Mouse (Mus musculus): ENCODE data around the gene Ifitm6. TPM values are rescaled to one million over a fixed set of nuclear protein-coding genes. Genes with fewer than 3 reads are reported as not detected.
"Not testable (repeated sequence)": the region's sequence is repeated elsewhere in the genome, so short reads cannot be mapped to it uniquely, and the experiment has no call there.

Gene Ifitm6
- polyA plus RNA-seq, 1 experiment from 2014 or later = 0.63 TPM

DNA sequence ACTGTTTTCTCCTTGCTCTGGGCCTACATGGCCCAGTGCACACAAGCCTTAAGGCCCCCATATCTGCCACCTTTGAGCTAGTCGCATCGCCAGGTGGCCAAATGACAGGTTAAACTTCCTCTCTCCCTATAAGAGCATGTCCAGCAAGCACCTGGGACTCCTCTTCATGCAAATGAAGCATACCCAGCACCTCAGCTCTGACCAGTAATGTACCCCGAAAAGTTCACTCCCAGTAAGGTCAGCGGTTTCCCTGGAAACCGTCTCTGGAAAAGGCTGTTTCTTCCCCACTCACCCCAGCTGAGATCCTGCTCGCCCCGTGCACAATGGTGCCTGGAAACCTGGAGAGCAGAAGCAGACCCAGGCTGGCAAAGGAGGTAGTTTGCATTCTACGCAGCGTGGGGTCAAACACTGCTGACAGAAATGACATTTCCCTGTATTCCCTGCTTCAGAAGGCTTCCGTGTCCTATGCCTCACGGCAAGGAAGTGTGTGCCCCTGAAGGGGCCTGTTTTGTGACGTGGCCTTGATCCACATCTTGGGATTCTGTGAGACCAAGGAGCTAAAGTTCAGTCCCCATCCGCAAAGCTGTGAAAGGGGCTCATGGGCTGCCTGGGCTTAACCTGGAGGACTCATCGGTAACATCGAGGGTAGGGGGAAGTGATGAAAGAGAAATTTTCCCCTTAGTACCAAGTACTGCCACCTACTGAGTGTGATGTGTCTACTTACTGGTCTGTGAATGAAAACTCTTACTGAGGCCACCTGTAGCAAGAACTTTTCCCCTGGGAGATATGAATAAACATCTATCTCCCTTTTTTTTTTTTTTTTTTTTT is 16.6 kb downstream of the Ifitm6 start:
- H3K4me1 ChIP-seq (replicated peaks) = no peaks in the 10 kb centered on the region
- no peaks in the 10 kb centered on the region for H3K9me3 ChIP-seq
- no peak overlapping the region for H3K9ac ChIP-seq
- no peak overlapping the region for H3K4me2 ChIP-seq
- no peaks in the 10 kb centered on the region for H3K27me3 ChIP-seq
- no peaks in the 10 kb centered on the region for H3K36me3 ChIP-seq
- 73% methylated on average over 15 of the region's 15 CpGs for WGBS
- no peak overlapping the region for H3K27ac ChIP-seq (replicated peaks)
- no peak overlapping the region for H3K4me3 ChIP-seq
- no peak for ATAC-seq (ENCODE audit: low read depth)

DNA sequence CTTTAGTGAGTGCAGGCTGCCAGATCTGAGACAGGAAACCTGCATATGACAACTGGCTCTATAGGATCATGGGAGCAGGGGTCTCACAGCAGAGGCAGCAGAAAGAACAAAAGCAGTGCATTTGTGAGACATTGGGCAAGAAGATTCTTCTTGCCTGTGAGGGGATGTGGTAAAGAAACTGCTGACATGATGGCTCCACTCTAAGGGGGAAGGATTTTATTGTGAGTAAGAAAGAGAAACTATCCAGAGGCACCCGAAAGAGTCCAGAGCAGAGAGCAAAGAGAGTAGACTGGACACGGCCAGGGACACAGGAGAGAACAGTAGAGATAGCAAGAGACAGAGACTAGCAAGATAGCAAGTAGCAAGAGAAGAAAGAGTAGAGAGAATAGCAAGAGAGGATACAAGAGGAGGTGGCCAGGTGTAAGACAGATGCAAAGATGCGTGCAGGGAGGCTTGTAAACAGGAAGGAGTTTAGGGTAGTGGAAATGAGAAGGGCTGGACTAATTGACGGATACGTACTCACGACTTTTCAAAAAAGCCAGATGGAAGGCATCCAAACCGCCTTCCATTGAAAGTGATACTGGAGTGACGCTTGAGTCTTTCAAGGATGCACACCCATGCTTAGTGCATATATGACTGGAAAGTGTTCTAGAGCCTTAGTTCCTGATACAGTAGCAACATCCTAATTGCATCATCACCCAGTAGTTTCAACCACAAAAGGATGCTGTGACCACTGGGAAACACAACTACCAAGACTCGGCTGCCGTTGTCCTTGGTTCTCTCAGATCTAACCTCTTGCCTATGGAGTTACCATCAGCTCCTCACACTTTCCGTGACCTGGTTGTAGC is 18.6 kb downstream of the Ifitm6 start:
- no peaks in the 10 kb centered on the region for H3K27me3 ChIP-seq
- no peak for ATAC-seq (ENCODE audit: low read depth)
- WGBS = 91% methylated on average over 11 of the region's 11 CpGs

DNA sequence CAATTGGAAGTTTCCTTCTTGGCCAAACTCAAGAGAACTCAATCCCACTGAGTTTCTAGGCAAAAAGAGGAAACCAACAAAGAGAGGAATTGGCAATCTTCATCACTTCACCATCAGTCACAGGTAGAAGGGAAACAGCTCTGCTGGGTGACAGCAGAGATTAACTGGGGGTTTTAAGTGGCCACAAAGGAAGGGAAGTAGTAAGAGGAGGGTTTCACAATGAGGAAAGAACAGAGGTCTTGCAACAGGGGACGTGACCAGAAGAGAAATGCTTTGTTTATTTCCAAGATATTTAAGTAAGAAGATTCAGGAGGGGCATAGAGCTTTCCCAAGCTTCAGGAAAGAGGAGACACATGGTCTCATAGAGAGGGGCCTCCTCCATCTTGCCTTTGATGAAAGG is 19.9 kb downstream of the Ifitm6 start:
- no peaks in the 10 kb centered on the region for H3K9me3 ChIP-seq
- no peak overlapping the region for H3K4me3 ChIP-seq
- ATAC-seq (ENCODE audit: low read depth) = no peak
- H3K9ac ChIP-seq = no peak overlapping the region
- H3K36me3 ChIP-seq = no peaks in the 10 kb centered on the region
- 58% methylated on average over 1 of the region's 1 CpGs for WGBS
- H3K27me3 ChIP-seq = no peaks in the 10 kb centered on the region
- no peaks in the 10 kb centered on the region for H3K4me1 ChIP-seq (replicated peaks)
- no peak overlapping the region for H3K27ac ChIP-seq (replicated peaks)
- no peak overlapping the region for H3K4me2 ChIP-seq

More for the DNA sequence above, 18.6 kb downstream of the Ifitm6 start:
- Histone ChIP-seq H3K4me1 (replicated peaks) (no peaks in the 10 kb centered on the region), H3K4me2 (no peak overlapping the region), H3K36me3 (no peaks in the 10 kb centered on the region), H3K9ac (no peak overlapping the region), H3K9me3 (no peaks in the 10 kb centered on the region), H3K4me3 (no peak overlapping the region), H3K27ac (replicated peaks) (no peak overlapping the region)

DNA sequence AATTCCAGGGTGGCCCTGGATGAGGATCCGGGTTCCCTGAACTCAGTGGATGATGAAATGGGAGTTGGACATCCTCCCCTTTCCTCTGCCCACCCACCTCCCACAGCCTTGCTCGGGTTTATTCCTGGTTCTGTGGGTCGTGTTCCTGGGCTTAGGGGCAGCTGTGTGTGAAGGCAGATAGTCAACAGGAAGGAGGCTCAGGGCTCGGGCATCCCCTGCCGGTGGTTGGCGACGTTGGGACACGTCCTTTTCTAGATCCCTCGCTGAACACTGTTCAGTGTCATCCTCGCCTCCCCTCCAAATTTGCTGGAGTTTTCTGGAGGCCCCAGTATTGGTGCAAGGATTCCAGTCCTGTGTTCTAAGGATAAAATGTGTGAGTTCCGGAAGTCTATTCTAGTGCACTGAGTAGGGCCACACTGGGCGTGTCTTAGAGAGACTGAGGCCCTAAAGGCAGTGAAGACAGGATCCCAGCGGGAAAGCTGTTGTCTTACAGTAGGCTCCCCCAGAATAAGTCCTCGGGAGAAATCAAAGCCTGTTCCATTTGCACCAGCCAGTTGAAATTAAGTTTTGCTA is 26.5 kb downstream of the Ifitm6 start:
- Histone ChIP-seq H3K27me3 (no peaks in the 10 kb centered on the region), H3K4me2 (no peak overlapping the region), H3K9me3 (no peaks in the 10 kb centered on the region), H3K4me3 (no peak overlapping the region), H3K27ac (replicated peaks) (no peak overlapping the region), H3K9ac (no peak overlapping the region), H3K4me1 (replicated peaks) (no peaks in the 10 kb centered on the region), H3K36me3 (no peaks in the 10 kb centered on the region)
- ATAC-seq (ENCODE audit: low read depth) = no peak
- WGBS = 84% methylated on average over 14 of the region's 14 CpGs

DNA sequence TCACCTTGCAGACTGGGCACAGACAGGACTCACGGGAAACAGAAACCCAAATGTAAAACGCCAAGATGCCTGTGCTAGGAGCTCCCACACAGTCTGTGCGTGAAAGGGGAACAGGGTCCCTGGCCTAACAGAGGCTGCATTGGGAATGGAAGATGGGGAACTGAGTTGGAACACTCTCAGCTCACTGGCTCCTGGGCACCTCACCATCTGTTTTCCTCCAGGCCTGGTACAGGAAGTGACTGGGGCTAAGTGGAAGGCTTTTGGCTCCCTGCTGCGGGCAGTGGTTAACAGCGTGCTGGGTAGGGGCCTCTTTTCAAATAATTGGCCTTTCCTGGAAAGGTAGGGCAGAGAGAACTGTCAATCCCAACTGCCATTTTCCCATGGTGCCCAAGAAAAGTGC is 27.1 kb downstream of the Ifitm6 start:
- Histone ChIP-seq H3K4me2 (no peak overlapping the region), H3K4me3 (no peak overlapping the region), H3K27ac (replicated peaks) (no peak overlapping the region), H3K4me1 (replicated peaks) (no peaks in the 10 kb centered on the region), H3K9me3 (no peaks in the 10 kb centered on the region), H3K27me3 (no peaks in the 10 kb centered on the region), H3K36me3 (no peaks in the 10 kb centered on the region), H3K9ac (no peak overlapping the region)
- WGBS = 81% methylated on average over 5 of the region's 5 CpGs
- ATAC-seq (ENCODE audit: low read depth) = no peak

DNA sequence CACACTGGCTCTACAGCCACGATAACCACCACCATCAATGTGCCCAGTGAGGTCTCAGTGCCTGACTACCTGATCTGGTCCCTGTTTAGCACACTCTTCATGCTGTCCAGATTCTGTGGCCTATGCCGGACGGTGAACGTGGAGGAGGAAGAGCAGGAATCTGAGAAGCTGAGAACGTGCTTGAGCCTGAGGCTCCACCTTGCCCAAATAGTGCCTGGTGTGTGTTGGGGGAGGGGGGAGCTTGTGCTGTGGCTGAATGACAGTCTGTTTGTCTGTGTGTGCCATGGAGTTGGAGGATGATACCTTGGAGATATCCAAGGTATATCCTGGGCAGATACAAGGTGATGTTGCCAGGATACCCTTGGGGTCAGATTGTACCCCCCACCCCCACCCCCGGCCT is 27.5 kb downstream of the Ifitm6 start:
- WGBS = 79% methylated on average over 6 of the region's 6 CpGs
- H3K36me3 ChIP-seq = no peaks in the 10 kb centered on the region
- H3K27ac ChIP-seq (replicated peaks) = no peak overlapping the region
- H3K4me3 ChIP-seq = no peak overlapping the region
- H3K4me2 ChIP-seq = no peak overlapping the region
- no peaks in the 10 kb centered on the region for H3K4me1 ChIP-seq (replicated peaks)
- no peaks in the 10 kb centered on the region for H3K9me3 ChIP-seq
- no peak overlapping the region for H3K9ac ChIP-seq
- no peaks in the 10 kb centered on the region for H3K27me3 ChIP-seq
- ATAC-seq (ENCODE audit: low read depth) = no peak

DNA sequence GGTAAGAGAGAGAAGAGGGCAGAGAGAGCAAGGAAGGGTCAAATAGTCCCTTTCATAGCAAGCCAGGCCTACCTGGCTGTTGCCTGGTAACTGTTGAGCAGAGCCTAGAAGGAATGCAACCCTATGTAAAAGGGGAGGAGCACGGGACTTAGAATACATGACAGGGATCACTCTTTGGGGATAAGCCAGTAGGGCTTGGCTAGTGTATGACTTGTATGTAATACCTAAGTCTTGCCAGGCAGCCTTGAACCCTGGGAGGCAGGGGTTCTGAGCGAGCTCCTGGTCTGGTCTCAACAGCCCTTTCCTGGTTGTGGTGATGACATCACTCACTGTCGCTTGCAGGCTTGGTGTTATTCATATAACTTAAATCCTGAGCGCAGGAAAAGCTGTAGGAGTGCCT is 28.7 kb downstream of the Ifitm6 start:
- 78% methylated on average over 4 of the region's 4 CpGs for WGBS
- no peak overlapping the region for H3K9ac ChIP-seq
- H3K36me3 ChIP-seq = no peaks in the 10 kb centered on the region
- H3K27me3 ChIP-seq = no peaks in the 10 kb centered on the region
- no peak overlapping the region for H3K4me2 ChIP-seq
- no peak overlapping the region for H3K4me3 ChIP-seq
- no peaks in the 10 kb centered on the region for H3K4me1 ChIP-seq (replicated peaks)
- no peaks in the 10 kb centered on the region for H3K9me3 ChIP-seq
- H3K27ac ChIP-seq (replicated peaks) = no peak overlapping the region
- ATAC-seq (ENCODE audit: low read depth) = no peak

DNA sequence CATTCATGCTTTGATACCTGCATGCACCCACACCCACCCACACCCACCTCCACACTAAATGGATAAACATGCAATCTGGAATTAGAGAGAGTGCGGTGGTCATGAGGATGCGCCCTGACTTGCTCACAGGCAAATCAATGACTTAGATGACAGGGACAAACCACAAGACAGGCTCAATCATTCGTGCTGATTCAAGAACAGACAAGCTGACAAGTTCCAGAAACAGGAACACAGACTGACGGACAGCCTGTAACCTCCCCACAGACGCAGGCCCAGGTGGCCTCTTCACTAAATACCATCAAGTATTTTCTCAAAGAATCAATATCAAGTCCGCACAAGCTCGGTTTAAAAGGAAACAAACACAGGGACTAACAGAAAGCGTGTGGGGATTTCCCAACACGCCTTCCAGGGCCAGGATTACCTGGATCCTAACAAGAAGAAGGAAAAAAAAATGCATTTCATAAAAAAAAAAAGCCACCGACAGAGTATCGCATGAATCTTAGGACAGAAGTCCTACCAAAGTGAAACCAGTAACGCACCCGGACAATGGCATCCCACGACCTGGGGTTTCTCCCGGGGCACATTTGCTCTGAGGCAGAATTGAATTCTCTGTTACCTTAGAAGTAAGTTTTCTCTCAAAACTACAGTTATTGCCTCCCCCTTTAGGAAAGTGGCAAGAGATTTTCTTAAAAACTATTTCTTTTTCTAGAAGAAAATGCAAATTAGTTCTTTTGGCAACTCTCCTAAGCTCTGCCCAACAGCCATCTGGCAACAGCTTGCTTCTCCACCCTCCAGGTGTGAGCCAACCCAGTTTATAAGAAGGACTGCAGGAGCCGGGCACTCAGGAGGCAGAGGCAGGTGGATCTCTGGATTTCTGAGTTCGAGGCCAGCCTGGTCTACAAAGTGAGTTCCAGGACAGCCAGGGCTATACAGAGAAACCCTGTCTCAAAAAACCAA is 30.3 kb downstream of the Ifitm6 start:
- Histone ChIP-seq H3K27me3 (no peaks in the 10 kb centered on the region), H3K9me3 (no peaks in the 10 kb centered on the region), H3K9ac (no peak overlapping the region), H3K4me1 (replicated peaks) (no peaks in the 10 kb centered on the region), H3K4me3 (no peak overlapping the region), H3K4me2 (no peak overlapping the region), H3K36me3 (no peaks in the 10 kb centered on the region), H3K27ac (replicated peaks) (no peak overlapping the region)
- no peak for ATAC-seq (ENCODE audit: low read depth)
- 90% methylated on average over 17 of the region's 17 CpGs for WGBS

DNA sequence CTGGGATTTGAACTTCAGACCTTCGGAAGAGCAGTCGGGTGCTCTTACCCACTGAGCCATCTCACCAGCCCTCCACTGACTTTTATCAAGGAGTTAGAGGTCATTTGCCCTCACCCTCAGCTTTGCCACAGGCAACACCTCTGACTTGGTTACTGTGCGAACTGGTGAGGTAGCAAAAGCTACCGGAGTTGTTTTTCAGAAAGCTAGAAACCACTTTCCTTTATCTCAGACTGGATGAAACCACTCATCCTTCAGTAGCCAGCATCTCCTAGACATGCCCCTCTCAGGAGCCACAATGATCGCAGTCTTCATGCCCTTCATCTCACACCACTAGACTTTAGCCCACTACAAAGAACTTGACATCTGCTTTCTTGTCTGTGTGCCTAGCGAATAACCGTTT is 34.8 kb downstream of the Ifitm6 start:
- Histone ChIP-seq H3K4me3 (no peak overlapping the region), H3K4me2 (no peak overlapping the region), H3K9ac (no peak overlapping the region), H3K4me1 (replicated peaks) (no peaks in the 10 kb centered on the region), H3K27ac (replicated peaks) (no peak overlapping the region), H3K9me3 (no peaks in the 10 kb centered on the region), H3K27me3 (no peaks in the 10 kb centered on the region), H3K36me3 (no peaks in the 10 kb centered on the region)
- WGBS = 91% methylated on average over 7 of the region's 7 CpGs
- no peak for ATAC-seq (ENCODE audit: low read depth)

DNA sequence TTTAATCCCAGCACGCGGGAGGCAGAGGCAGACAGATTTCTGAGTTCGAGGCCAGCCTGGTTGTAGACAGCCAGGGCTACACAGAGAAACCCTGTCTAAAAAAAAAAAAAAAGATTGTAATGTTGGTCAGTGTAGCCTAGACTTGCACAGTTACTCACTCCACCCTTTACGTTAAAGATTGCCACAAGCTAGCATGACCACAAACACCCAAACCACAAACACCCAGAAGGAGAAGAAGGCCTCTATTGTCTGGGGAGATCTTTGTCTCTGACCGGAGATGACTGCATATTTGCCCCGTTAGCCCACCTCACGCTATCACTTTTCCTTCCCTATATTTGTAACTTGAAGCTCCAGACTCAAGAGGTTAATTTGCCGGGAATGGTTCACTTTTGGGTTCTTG is 36.0 kb downstream of the Ifitm6 start:
- Histone ChIP-seq H3K36me3 (no peaks in the 10 kb centered on the region), H3K27ac (replicated peaks) (no peak overlapping the region), H3K9ac (no peak overlapping the region), H3K9me3 (no peaks in the 10 kb centered on the region), H3K4me2 (no peak overlapping the region), H3K27me3 (no peaks in the 10 kb centered on the region), H3K4me1 (replicated peaks) (no peaks in the 10 kb centered on the region), H3K4me3 (no peak overlapping the region)
- ATAC-seq (ENCODE audit: low read depth) = no peak
- WGBS = 88% methylated on average over 8 of the region's 8 CpGs

DNA sequence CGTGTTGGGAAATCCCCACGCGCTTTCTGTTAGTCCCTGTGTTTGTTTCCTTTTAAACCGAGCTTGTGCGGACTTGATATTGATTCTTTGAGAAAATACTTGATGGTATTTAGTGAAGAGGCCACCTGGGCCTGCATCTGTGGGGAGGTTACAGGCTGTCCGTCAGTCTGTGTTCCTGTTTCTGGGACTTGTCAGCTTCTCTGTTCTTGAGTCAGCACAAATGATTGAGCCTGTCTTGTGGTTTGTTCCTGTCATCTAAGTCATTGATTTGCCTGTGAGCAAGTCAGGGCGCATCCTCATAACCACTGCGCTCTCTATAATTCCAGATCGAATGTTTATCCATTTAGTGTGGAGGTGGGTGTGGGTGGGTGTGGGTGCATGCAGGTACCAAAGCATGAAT is 41.0 kb downstream of the Ifitm6 start:
- not testable (repeated sequence) for H3K4me2 ChIP-seq; H3K27ac ChIP-seq (replicated peaks); H3K36me3 ChIP-seq; H3K27me3 ChIP-seq; H3K9ac ChIP-seq; H3K9me3 ChIP-seq; H3K4me1 ChIP-seq (replicated peaks); H3K4me3 ChIP-seq; ATAC-seq (ENCODE audit: low read depth)
- 91% methylated on average over 9 of the region's 9 CpGs for WGBS
